Mouse (Mus musculus): ENCODE results near the gene Nudt21.

Nudt21 gene

DNA sequence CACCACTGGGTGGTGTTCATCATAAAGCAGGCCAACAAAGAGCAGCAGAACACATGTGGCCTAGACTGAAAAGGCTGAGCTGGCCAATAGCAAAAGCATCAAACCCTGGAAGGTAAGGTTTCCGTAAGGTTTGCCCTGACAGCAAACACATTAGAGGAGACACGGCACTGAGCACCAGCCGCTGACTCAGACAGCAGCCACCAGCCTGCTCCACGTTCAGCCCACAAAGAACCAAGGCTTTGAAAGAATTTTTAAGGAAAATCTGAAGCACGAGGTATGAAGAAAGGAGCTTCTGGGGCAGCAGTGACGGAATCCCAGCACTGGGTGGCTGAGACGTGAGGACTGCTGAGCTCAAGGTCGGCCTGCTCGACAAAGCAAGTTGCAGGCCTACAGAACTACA, 32.7 kb downstream of the Nudt21 start:
- DNase-seq (ENCODE audit: low spot score in 2 of 2) = no peak

DNA sequence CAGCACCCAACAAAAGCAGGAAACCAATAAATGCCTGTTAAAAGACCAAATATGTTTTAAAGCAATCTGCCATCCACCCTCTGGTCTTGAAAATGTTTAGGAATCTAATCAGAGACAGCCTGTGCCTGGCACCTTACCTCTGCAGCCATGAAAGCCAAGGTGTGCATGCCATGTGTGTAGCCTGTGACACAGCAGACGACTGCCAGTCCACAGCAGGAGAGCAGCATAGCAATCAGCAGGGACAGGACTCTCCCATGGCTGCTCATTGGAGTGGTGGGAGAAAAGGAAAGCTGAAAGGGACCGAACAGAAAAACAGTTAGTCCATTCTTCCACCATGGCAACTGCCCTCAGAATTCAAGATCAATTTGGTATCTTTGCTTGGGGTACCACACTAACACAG, 37.9 kb downstream of the Nudt21 start:
- no peak for DNase-seq (ENCODE audit: low spot score in 2 of 2)

DNA sequence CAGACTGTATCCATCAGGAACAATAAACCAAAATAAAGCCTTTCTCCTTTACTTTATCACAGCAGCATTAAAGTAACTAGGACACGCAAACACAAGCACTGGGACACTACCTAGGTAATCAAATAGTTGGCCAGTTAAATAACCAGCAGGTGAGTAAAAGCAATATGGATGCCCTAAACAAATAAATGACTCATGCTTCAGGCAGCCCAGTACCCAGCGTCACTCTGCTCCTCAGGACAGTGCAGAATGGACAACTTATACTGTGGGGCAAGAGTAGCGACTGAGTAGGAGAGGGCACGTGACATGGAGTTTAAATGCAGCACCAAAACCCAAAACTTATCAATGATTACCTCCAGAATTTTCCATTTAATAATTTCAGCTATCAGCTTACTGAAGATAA, 47.1 kb downstream of the Nudt21 start:
- no peak for DNase-seq (ENCODE audit: low spot score in 2 of 2)

DNA sequence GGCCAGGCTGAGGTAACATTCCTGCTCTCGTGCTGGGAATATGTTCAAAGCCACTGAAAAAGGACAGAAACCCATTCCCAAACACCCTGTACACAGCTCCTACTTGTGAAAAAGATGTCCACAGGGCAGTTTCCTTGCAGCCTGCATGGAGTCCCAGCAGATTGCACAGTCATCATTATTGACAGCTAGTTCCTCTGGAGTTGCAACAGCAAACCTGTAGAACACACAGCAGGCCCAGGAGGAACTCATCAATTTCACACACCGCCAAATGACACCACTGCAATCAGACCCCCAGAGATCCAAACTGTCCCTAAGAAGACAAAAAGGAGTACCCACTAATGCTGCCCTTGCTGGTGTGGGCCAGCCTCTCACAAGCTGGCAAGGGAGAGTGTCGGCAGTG, 52.1 kb downstream of the Nudt21 start:
- no peak for DNase-seq (ENCODE audit: low spot score in 2 of 2)

DNA sequence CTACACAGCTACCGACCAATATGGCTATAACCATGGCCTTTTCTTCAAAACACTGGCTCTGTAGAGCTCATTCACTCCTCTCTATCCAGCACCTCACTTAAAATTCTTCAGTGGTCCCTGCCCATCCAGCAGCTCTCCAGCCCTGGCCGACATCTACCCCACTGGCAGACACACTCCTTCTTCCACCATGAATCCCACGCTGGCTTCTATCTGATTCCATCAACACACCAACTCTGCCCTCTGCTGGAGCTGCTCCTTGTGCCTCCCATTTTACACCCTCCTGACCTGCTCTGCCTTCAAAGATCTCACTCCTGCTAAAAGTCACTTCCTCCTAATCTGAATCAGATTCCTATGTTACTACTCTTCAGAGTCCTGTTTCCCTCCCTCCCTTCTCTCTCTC, 53.0 kb downstream of the Nudt21 start:
- DNase-seq (ENCODE audit: low spot score in 2 of 2) = no peak

DNA sequence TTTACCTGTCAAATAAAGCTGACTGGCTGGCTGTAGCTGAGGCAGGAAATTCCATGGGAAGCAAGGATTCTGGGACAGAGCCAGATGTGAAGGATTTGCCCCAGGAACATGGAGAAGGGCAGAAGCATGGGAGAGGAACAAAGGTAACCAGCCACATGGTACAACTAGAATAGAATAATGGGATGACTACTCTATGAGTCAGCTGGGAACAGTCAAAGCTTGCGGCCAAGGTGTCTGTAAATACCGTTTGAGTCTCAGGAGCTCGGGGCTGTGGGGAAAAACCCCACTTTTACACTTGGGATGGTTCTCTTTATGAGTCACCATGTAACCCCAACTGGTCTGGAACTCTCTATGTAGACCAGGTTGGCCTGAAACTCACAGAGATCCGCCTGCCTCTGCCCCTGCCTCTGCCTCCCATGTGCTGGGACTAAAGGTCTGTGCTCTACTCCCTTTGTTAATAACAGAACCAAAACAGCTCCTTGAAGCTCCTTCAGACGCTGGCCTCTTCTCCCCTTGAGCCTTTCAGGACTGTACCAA, 55.1 kb downstream of the Nudt21 start:
- DNase-seq (ENCODE audit: low spot score in 2 of 2) = no peak

DNA sequence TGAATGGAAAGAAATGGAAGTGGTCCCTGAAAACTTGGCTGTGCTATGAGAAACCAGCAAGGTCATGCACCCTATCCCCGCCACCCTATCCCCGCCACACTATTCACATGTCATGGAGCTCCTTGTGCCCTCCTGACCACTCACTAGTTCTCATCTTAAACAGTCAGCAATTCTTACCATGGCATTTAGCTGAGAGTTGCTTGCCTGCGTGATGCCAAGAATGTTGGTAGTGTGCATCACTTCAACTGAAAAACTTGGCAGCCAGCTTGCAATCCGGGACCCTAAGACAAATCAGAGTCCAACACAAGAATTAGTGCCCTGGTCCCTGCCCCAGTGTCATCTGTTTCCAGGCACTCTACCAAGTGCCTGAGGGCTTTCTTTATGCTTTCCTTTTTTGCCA, 56.7 kb downstream of the Nudt21 start:
- DNase-seq (ENCODE audit: low spot score in 2 of 2) = no peak

DNA sequence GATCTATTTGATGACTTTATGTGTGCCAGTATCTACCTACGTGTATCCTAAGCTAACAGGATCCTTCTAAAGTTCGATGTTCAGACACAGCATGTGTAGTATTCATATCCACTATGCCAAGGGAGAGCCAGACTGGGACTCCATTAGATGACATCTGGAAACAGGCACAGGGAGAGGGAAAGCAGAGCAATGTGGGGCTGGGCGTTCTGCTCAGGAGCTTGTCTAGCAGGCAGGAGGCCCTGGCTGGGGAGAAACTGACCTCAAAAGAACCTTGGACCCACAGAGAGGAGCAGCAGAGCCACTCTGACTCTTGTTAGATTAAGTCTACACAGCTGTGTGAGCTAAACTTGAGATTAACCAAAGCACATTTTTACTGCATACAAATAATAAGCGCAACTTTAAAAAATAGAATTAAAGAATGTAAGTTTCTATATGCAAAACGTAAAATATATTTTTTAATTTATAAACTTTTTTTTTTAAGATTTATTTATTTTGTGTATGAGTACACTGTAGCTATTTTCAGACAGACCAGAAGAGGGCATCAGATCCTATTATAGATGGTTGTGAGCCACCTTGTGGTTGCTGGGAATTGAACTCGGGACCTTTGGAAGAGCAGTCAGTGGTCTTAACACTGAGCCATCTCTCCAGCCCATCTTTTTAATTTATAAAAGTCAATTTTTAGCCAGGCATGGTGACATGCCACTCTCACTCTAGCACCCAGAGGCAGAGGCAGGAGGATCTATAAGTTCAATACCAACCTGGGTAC, 60.2 kb downstream of the Nudt21 start:
- DNase-seq (ENCODE audit: low spot score in 2 of 2) = no peak

DNA sequence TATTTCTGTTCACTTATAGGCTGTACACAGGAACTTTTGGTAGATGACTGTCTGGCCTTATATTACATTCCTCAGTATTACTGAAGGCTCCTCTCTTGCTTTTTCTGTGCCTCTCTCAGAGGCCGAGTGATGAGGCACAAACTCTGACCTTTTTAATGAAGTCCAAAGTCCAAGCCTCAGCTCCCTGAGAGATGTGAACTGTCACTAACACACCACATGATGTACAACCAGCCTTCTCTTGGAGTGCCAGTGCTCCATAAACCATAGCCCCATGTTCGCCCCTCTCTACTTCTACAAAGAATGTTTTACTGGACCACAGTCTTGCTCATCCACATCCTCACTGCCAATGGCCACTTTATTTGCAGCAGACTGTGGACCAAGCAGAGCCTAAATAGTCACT, 61.5 kb downstream of the Nudt21 start:
- no peak for DNase-seq (ENCODE audit: low spot score in 2 of 2)

DNA sequence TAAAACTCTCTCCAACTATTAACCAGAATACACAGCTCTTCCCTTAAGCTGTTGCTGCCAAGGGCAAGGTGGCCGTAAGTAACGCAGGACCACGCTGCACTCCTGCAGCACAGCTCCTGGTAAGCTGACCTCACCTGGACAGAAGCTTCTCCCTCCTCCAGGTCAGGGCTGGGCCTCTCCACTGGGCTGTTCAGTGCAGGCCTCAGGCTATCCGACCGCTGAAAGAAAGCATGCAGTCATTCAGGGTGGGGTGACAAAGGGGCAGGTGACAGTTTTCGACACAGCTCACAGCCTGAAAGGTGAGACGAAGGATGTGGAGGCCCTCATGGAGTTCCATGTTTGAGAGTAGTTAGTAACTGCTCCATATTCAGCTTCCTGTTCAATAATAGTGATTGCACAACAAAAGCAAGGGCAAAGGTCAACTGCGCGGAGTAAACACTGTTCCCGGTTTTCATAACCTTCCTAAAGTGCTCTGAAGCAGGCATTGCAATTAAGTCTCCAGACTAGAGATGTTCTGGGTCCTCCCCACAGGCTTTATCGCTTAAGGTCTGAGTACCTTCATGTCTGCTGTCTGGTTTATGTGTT, 62.1 kb downstream of the Nudt21 start:
- DNase-seq (ENCODE audit: low spot score in 2 of 2) = no peak

DNA sequence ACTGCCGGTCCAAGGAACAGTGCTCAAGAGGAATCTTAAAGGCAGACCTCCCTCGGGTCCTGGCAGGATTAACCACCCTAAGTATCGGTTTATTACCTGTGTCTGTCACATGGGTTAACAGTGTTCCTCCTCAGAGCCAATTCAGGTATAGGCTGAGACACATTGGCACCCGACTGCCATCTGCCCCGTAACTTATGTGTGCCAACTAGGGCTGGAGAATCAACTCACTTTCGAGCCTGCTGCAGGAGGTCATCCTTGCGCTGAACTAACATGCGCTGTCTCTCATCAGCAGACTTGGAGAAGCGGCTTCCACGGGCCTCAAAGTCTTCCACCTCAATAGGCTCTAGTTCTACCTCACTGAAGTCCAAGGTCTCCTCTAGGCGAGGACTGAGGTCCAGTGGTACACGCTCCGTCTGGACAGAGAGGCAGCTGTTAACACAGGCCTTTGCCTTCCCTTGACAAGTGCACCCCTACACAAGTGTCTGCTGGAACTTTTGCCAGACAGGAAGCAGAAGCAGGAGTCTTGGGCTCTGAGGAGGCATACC, 62.9 kb downstream of the Nudt21 start:
- no peak for DNase-seq (ENCODE audit: low spot score in 2 of 2)

DNA sequence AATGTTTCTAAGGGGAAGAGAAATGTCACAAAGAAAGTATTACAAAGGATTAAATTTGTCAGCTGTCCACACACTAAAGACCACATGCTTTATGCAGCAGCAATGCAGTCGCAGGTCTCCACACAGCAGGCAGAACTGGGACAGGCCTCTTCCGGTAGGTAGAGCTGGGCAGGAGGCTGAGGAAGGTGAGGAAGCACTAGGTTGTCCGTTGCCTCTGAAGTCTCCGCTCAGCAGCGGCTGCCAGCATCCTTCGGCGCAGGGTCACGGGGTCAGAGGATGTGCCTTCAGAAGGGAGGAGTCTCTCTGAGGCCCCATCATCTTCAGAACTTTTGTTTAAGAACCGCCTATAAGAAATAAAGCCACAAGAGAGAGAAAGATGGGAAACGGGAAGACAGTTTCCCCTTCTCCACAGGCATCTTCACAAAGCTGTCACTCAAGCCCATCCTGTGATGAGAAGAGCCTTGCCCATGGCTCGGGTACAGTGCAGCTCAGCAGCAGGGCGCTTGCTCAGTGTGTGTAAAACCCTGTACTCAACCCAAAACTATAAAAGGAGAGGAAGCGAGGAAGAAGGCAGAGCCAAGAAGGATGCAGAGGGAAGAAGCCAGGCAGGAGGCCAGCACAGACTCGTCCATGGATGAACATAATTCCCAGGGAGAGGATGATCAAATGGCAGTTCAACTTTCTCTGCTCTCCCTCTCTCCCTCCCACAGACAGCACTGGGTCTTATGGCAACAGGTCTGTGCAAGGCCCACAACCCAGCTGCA, 63.7 kb downstream of the Nudt21 start:
- no peak for DNase-seq (ENCODE audit: low spot score in 2 of 2)

DNA sequence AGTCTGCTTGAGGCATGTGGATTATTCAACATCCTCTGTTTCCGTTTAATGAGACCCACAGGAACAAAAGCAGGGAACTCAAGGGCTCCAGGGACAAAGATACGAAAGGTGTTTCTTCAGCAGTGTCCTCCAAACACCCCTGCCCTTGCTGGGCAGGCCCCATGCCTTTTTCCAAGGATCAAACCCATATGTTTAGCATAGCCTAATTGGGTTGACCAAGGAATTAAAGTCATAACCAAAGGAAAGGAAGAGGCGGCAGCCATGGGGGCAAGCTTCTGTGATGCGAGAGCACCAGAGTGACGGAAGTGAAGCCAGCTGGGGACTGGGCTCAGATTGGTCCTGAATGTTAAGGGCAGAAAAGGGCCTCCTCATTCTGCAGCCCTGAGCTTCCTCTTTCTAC, 64.6 kb downstream of the Nudt21 start:
- no peak for DNase-seq (ENCODE audit: low spot score in 2 of 2)

DNA sequence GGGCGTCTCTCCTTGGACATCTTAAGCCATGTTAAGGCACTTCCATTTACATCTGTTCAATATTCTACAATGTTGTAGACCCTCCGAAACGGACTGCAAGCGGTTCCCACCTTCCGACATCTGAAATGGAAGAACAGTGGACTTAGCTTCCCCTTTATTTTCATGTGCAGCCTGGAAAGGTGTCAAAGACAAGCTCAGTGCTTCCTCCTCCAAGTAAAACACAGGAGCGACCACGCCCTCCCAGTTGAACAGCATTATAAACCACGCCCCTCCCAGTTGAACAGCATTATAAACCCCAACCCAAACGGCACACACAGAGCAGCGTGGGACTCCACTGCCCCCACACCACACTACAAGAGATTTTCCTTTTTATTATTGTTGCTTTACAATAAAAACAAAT, 65.4 kb downstream of the Nudt21 start:
- DNase-seq (ENCODE audit: low spot score in 2 of 2) = peak in 1 of 2 experiments; percentile 5

DNA sequence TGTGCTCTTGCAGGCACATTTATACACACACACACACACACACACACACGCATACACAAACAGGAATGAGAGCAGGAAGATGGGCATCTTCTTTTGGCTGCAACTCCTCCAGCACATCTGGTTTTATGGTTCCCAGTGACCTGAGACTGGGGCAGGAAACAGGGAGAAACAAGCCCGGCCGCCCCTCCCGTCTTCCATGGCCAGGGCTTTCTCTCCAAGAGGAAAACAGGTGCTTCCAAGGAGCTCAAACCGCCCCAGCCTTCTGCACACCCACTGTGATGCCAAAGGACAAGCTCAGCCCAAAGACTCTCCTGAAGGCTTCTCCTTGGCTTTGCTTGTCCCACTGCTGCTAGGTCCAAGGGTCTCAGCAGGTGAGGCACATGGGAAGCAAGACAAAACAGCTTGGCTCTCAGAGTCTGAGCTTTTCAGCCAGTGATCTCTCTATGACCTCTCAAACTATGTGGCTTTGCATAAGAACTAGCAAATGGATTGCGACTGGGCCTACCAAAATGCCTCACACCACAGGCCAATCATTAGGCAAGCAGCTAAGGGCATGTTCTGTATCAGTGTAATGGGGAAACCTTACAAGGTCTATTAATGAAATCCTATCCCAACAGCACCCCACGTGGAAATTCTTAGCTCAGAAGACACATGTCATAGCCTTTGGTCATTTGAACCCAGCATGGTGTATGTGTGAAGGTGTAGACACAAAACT, 67.0 kb downstream of the Nudt21 start:
- DNase-seq (ENCODE audit: low spot score in 2 of 2) = peak in 1 of 2 experiments; percentile 6

DNA sequence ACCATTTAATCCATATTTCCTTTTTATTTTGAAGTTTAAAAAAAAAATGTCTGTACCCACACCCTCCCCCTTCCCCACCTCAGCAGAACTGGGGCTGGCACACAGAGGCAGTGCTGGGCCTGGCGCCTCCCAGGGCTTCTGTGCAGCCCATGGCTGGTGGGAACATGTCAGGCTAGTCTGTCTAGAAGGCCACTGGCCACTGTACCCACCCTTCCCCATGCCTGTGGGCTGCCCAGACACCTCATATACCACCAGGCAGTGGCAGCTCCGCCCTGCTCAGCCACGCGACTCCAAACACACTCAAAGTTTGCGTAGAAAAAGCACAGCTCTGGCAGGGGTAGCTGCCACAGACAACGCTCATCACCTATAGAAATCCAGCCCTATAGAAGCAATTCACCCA, 68.5 kb downstream of the Nudt21 start:
- DNase-seq (ENCODE audit: low spot score in 2 of 2) = no peak
